Mouse (Mus musculus): ENCODE data around the gene Svop. TPM values are rescaled to one million over a fixed set of nuclear protein-coding genes. Genes with fewer than 3 reads are reported as not detected.

Gene Svop
- polyA plus RNA-seq, 1 experiment from 2014 or later: 0.08 TPM

DNA sequence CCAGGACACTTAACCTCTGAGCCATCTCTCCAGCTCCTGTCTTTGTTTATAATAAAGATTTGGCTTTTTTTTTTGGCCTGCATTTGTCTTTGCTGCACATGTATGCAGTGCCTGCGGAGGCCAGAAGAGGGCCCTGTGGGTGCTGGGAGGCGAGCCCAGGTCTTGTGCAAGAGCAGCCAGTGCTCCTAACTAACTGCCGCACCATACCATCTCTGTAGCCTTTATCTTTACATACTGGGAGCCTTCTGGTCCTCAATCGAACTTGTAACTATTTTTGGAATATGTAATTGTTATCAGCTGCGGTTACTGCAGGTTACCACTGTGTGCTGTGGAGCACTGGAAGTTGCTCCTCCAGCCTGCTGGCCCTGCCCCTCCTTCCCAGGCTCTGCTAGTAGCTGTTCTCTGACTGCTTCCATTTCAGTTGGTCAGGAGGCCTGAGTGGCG lies 42.7 kb upstream of the Svop start:
- no peaks in the 10 kb centered on the region for H3K9me3 ChIP-seq (replicated peaks; ENCODE audit: low read length)
- H3K27me3 ChIP-seq (ENCODE audit: insufficient read depth, low read length): no peaks in the 10 kb centered on the region
- peak; percentile 65 for TF ChIP-seq CTCF (IDR thresholded peaks at IDR 0.05; ENCODE audit: low read depth)
- H3K36me3 ChIP-seq (ENCODE audit: insufficient read depth, low read length): no peaks in the 10 kb centered on the region
- H3K27ac ChIP-seq: no peak overlapping the region
- no peak overlapping the region for H3K4me3 ChIP-seq (replicated peaks; ENCODE audit: low read depth, low read length)
- DNase-seq (ENCODE audit: low spot score): peak; percentile 33
- peaks cover 14% of the 10 kb centered on the region; the same call in 1 of the 2 replicates for H3K4me1 ChIP-seq (replicated peaks; ENCODE audit: insufficient read depth, low read length)
- peak overlapping the region; percentile 2; the same call in 1 of the 2 replicates for H3K9ac ChIP-seq (ENCODE audit: low read depth, low read length)
- no peak for ATAC-seq (replicated peaks; ENCODE audit: low FRiP score, low read depth)
- WGBS: 67% methylated on average over 6 of the region's 6 CpGs
- no peak overlapping the region for H3K4me2 ChIP-seq (ENCODE audit: low read length)

DNA sequence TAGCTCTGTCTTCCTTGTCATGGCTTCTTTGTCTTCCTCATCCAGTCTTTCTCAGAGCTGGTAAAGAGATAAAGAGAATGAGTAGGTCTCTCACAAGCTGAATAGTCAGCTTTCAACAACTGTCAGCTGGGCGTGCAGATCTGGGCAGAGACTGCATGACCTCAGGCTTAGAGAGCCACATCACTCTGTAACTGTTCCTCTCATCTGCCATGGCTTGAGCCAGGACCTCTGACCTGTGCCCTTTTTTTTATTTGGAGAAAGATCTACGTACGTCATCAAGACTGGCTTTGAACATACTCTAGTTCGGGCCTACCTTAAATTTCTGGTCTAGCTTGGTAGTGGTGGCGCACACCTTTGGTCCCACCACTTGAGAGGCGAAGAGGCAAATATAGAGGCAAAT lies 41.5 kb upstream of the Svop start:
- Histone ChIP-seq H3K9me3 (replicated peaks; ENCODE audit: low read length) (no peaks in the 10 kb centered on the region), H3K4me2 (ENCODE audit: low read length) (no peak overlapping the region), H3K36me3 (ENCODE audit: insufficient read depth, low read length) (no peaks in the 10 kb centered on the region), H3K27ac (no peak overlapping the region), H3K4me3 (replicated peaks; ENCODE audit: low read depth, low read length) (no peak overlapping the region), H3K27me3 (ENCODE audit: insufficient read depth, low read length) (no peaks in the 10 kb centered on the region), H3K9ac (ENCODE audit: low read depth, low read length) (no peak overlapping the region), H3K4me1 (replicated peaks; ENCODE audit: insufficient read depth, low read length) (peaks cover 8% of the 10 kb centered on the region; the same call in 1 of the 2 replicates)
- no peak for TF ChIP-seq CTCF (IDR thresholded peaks at IDR 0.05; ENCODE audit: low read depth)
- ATAC-seq (replicated peaks; ENCODE audit: low FRiP score, low read depth) (no peak), DNase-seq (ENCODE audit: low spot score) (no peak)
- 90% methylated on average over 6 of the region's 6 CpGs for WGBS

DNA sequence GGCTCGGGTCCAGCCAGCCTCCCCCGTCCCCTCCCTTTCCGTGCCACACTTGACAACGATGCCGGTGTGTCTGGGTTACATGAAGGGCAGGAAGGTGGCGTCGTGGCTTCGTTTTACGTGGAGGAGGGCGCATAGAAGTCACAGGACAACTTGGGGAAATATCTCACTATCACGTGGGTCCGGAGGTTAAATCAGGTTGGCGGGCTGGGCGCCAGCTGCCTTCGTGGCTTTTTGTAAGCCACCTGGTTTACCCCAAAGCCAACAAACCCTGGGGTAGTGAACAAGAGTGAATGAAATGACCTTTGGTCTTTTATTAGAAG lies 40.1 kb upstream of the Svop start:
- H3K27ac ChIP-seq: peak overlapping the region; percentile 79
- no peaks in the 10 kb centered on the region for H3K36me3 ChIP-seq (ENCODE audit: insufficient read depth, low read length)
- peak; percentile 57 for DNase-seq (ENCODE audit: low spot score)
- H3K9me3 ChIP-seq (replicated peaks; ENCODE audit: low read length): no peaks in the 10 kb centered on the region
- peak overlapping the region; percentile 99 for H3K4me2 ChIP-seq (ENCODE audit: low read length)
- TF ChIP-seq CTCF (IDR thresholded peaks at IDR 0.05; ENCODE audit: low read depth): no peak
- no peak for ATAC-seq (replicated peaks; ENCODE audit: low FRiP score, low read depth)
- under 1% methylated on average over 15 of the region's 15 CpGs for WGBS
- no peaks in the 10 kb centered on the region for H3K27me3 ChIP-seq (ENCODE audit: insufficient read depth, low read length)
- peaks cover 6% of the 10 kb centered on the region; the same call in 1 of the 2 replicates for H3K4me1 ChIP-seq (replicated peaks; ENCODE audit: insufficient read depth, low read length)
- H3K4me3 ChIP-seq (replicated peaks; ENCODE audit: low read depth, low read length): peak overlapping the region; percentile 68
- H3K9ac ChIP-seq (ENCODE audit: low read depth, low read length): peak overlapping the region; percentile 70

DNA sequence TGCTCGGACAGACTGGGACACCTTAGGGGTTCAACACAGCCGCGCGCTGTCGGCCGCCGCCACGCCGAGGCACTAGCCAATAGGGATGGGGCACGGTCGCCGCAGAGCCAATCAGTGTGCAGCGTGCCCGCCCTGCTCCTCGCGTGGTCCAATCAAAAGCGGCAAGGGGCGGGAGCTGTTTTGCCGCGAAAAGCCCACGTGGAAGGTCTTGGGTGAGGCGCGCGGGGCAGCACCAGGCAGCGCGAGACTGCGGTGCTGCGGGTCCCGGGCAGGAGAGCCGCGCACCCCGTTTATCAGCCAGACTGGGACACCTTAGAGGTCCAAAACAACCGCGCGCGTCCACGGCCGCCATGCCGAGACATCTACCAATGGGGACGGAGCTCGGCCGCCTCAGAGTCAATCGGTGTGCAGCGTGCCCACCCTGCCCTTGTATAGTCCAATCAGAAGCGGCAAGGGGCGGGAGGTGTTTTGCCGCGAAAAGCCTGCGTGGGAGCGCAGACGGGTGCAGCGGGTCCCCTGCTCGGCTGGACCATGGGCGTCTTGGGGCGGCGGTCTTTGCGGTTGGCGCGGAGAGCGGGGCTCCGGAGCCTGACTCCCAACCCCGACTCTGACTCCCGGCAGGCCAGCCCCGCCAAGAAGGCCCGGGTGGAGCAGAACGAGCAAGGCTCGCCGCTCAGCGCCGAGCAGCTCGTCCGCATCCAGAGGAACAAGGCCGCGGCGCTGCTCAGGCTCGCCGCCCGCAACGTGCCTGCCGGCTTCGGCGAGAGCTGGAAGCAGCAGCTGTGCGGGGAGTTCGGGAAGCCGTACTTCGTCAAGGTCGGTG lies 39.5 kb upstream of the Svop start:
- peak; percentile 96 for ATAC-seq (replicated peaks; ENCODE audit: low FRiP score, low read depth)
- WGBS: 0% methylated on average over 86 of the region's 87 CpGs

DNA sequence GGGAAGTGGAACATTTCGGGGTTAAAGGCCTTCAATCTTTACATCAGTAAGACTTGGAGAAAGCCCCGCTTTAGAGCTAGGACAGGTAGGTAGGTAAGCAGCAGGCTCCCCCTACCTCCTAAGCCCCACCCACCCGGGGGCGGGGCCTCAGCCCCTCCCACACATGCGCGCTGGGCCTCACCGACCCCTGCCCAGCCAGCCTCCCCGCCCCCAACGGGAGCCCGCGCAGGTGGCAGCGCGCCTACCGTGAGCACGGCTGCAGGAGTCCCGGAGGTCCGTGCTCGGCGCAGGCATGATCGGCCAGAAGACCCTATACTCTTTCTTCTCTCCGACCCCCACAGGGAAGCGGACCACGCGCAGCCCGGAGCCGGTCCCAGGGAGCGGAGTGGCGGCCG lies 38.8 kb upstream of the Svop start, which contains the start of gene Ung:
Gene Ung (plus strand): TSS at position 176 of the 395 bp plus-strand sequence.
- Histone ChIP-seq H3K9me3 (replicated peaks; ENCODE audit: low read length) (no peaks in the 10 kb centered on the region), H3K4me1 (replicated peaks; ENCODE audit: insufficient read depth, low read length) (peaks cover 6% of the 10 kb centered on the region; the same call in 1 of the 2 replicates), H3K4me2 (ENCODE audit: low read length) (peak within 1 kb of the TSS; percentile 99), H3K27ac (peak within 1 kb of the TSS; percentile 79), H3K27me3 (ENCODE audit: insufficient read depth, low read length) (no peaks in the 10 kb centered on the region), H3K9ac (ENCODE audit: low read depth, low read length) (peak within 1 kb of the TSS; percentile 70), H3K4me3 (replicated peaks; ENCODE audit: low read depth, low read length) (peak within 1 kb of the TSS; percentile 68), H3K36me3 (ENCODE audit: insufficient read depth, low read length) (no peaks in the 10 kb centered on the region)
- peak; percentile 32 for DNase-seq (ENCODE audit: low spot score)
- WGBS: 2% methylated on average over 24 of the region's 29 CpGs
- TF ChIP-seq CTCF (IDR thresholded peaks at IDR 0.05; ENCODE audit: low read depth): no peak
- peak; percentile 20; the same call in 1 of the 2 replicates for ATAC-seq (replicated peaks; ENCODE audit: low FRiP score, low read depth)

More for the DNA sequence above, 39.5 kb upstream of the Svop start:
- H3K27me3 ChIP-seq (ENCODE audit: insufficient read depth, low read length): no peaks in the 10 kb centered on the region
- H3K4me3 ChIP-seq (replicated peaks; ENCODE audit: low read depth, low read length): peak overlapping the region; percentile 68
- H3K36me3 ChIP-seq (ENCODE audit: insufficient read depth, low read length): no peaks in the 10 kb centered on the region
- H3K9ac ChIP-seq (ENCODE audit: low read depth, low read length): peak overlapping the region; percentile 70
- peak overlapping the region; percentile 79 for H3K27ac ChIP-seq
- H3K4me1 ChIP-seq (replicated peaks; ENCODE audit: insufficient read depth, low read length): peaks cover 6% of the 10 kb centered on the region; the same call in 1 of the 2 replicates
- no peaks in the 10 kb centered on the region for H3K9me3 ChIP-seq (replicated peaks; ENCODE audit: low read length)
- peak overlapping the region; percentile 99 for H3K4me2 ChIP-seq (ENCODE audit: low read length)
- DNase-seq (ENCODE audit: low spot score): peak; percentile 97
- TF ChIP-seq CTCF (IDR thresholded peaks at IDR 0.05; ENCODE audit: low read depth): no peak

DNA sequence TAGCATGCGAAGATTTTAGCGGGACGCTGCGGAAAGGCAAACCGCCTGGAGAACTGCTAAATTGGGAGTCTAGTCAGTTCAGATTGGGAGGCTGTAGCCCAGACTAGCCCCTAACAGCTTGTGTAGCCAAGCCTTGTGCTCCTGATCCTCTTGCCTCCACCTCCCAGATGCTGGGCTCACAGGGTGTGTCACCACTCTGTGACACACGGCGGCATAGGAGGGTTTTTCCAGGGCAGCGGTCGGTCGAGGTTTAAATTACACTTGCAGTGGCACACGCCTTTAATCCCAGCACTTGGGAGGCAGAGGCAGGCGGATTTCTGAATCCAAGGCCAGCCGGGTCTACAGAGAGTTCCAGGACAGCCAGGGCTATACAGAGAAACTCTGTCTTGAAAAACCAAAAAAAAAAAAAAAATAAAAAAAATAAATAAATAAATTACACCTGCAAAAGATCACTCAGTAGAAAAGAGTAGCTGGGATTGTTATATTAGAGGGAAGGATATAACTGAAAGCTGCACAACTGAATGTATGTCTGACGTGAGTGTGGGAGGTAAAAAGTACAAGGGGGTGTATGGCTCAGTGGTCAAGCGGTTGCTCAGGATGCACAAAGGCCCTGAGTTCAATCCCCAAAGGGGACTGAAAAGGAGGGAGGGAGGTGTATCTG lies 38.3 kb upstream of the Svop start:
- Histone ChIP-seq H3K9ac (ENCODE audit: low read depth, low read length) (no peak overlapping the region), H3K9me3 (replicated peaks; ENCODE audit: low read length) (no peaks in the 10 kb centered on the region), H3K4me3 (replicated peaks; ENCODE audit: low read depth, low read length) (peak overlapping the region; percentile 68), H3K4me2 (ENCODE audit: low read length) (peak overlapping the region; percentile 99), H3K27ac (no peak overlapping the region), H3K27me3 (ENCODE audit: insufficient read depth, low read length) (no peaks in the 10 kb centered on the region), H3K36me3 (ENCODE audit: insufficient read depth, low read length) (0 out of 2 replicates have a peak, but pooled peaks cover 4% of the 10 kb centered on the region), H3K4me1 (replicated peaks; ENCODE audit: insufficient read depth, low read length) (peaks cover 6% of the 10 kb centered on the region; the same call in 1 of the 2 replicates)
- TF ChIP-seq CTCF (IDR thresholded peaks at IDR 0.05; ENCODE audit: low read depth): no peak
- 77% methylated on average over 15 of the region's 15 CpGs for WGBS
- ATAC-seq (replicated peaks; ENCODE audit: low FRiP score, low read depth): no peak
- no peak for DNase-seq (ENCODE audit: low spot score)

Measured in kidney, postnatal 0 days (tissue).